20 mouse cellular contexts compared by ENCODE assay signal in the genomic region with DNA sequence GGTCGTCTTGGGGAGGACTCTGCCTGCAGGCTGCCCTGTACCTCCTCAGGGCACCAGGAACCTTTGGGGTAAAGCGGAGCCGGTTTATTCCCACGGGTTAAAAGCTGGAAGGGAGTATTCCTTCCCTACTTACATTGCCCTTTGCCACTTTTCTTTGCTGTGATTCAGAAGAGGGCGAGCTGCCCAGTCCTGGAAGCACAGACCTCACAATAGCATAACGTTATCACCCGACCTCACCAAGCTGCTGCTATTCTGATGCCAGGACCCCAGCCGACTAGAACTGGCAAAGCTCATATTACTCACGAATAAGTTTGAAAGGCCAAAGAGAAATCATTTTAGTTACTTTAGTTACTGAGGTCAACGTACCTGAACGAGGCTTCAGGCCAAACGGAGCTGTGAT.
DNase-seq lines count a peak whose midpoint lies in the region; ATAC-seq and TF ChIP-seq lines count a peak whose summit lies in the region.
"Had no signal": no experiment of that assay in that cellular context is flagged by ENCODE, and none has a peak within 500 bp of the region (broad histone marks: within the 10 kb centered on the region; RNA-seq: fewer than 3 reads in every experiment).

No protein-coding gene starts in this region.

- peaks cover 6% of the 10 kb centered on the region; the same call in 1 of the 2 replicates for H3K36me3 ChIP-seq in forebrain, postnatal 0 days (ENCODE audit: insufficient read depth)
- H3K36me3 ChIP-seq in forebrain, embryonic 16.5 days (ENCODE audit: control insufficient read depth, insufficient read depth), result 0 out of 2 replicates have a peak, but pooled peaks cover 4% of the 10 kb centered on the region
- H3K36me3 ChIP-seq in liver, adult 2 months (ENCODE audit: control insufficient read depth, insufficient read depth, low read length), result peaks cover 21% of the 10 kb centered on the region; the same call in 1 of the 2 replicates
- H3K36me3 ChIP-seq in heart, postnatal 0 days (replicated peaks; ENCODE audit: control insufficient read depth, insufficient read depth, low read length), result peaks cover 29% of the 10 kb centered on the region
- no peaks in the 10 kb centered on the region for H3K36me3 ChIP-seq in midbrain, embryonic 11.5 days (ENCODE audit: control insufficient read depth, insufficient read depth, low read length)
- H3K36me3 ChIP-seq: midbrain, embryonic 15.5 days had no signal

- no peak for TF ChIP-seq POLR2A in liver, adult 2 months (IDR thresholded peaks at IDR 0.05; ENCODE audit: extremely low read depth, insufficient read depth, low read length)

- H3K27me3 ChIP-seq in forebrain, postnatal 0 days (ENCODE audit: insufficient read depth, low read length), result no peaks in the 10 kb centered on the region
- H3K27me3 ChIP-seq in forebrain, embryonic 16.5 days (replicated peaks; ENCODE audit: control insufficient read depth, insufficient read depth, low read length), result no peaks in the 10 kb centered on the region
- no peaks in the 10 kb centered on the region for H3K27me3 ChIP-seq in liver, adult 2 months (ENCODE audit: control insufficient read depth, insufficient read depth, low read length)
- H3K27me3 ChIP-seq in heart, postnatal 0 days (ENCODE audit: control insufficient read depth, insufficient read depth, low read length), result no peaks in the 10 kb centered on the region
- H3K27me3 ChIP-seq in midbrain, embryonic 11.5 days (ENCODE audit: control insufficient read depth, insufficient read depth, low read length), result no peaks in the 10 kb centered on the region
- H3K27me3 ChIP-seq: embryonic facial prominence, embryonic 12.5 days; megakaryocyte, embryonic 14.5 days; midbrain, embryonic 15.5 days; Patski had no signal

- no peaks in the 10 kb centered on the region for H3K79me2 ChIP-seq in liver, adult 2 months (ENCODE audit: control insufficient read depth, insufficient read depth, low read length)

- no peak overlapping the region for H3K9ac ChIP-seq in forebrain, postnatal 0 days
- H3K9ac ChIP-seq in forebrain, embryonic 16.5 days (replicated peaks; ENCODE audit: low read depth, low read length), result no peak overlapping the region
- H3K9ac ChIP-seq in liver, adult 2 months (ENCODE audit: low read depth, low read length), result no peak overlapping the region
- H3K9ac ChIP-seq in heart, postnatal 0 days (replicated peaks; ENCODE audit: low read depth, low read length), result no peak overlapping the region
- H3K9ac ChIP-seq in midbrain, embryonic 11.5 days (ENCODE audit: low read length), result no peak overlapping the region
- H3K9ac ChIP-seq: embryonic facial prominence, embryonic 12.5 days; midbrain, embryonic 15.5 days had no signal

- no peak for TF ChIP-seq CTCF in forebrain, postnatal 0 days (IDR thresholded peaks at IDR 0.05; ENCODE audit: low read depth)
- no peak for TF ChIP-seq CTCF in liver, adult 2 months (IDR thresholded peaks at IDR 0.05; ENCODE audit: low read depth, low read length)
- TF ChIP-seq CTCF in heart, postnatal 0 days (IDR thresholded peaks at IDR 0.05; ENCODE audit: low read depth), result 0 out of 2 replicates have a peak, but pooled peaks have one; percentile 6

- H3K9me3 ChIP-seq in forebrain, postnatal 0 days (ENCODE audit: low read length), result no peaks in the 10 kb centered on the region
- H3K9me3 ChIP-seq in forebrain, embryonic 16.5 days (ENCODE audit: control insufficient read depth, low read length), result no peaks in the 10 kb centered on the region
- H3K9me3 ChIP-seq in heart, postnatal 0 days (replicated peaks; ENCODE audit: control insufficient read depth, low read length), result no peaks in the 10 kb centered on the region
- H3K9me3 ChIP-seq in midbrain, embryonic 11.5 days (ENCODE audit: control insufficient read depth, low read length), result no peaks in the 10 kb centered on the region
- H3K9me3 ChIP-seq: embryonic facial prominence, embryonic 12.5 days; megakaryocyte, embryonic 14.5 days; midbrain, embryonic 15.5 days had no signal

- H3K4me2 ChIP-seq in forebrain, postnatal 0 days (ENCODE audit: low read depth), result no peak overlapping the region
- H3K4me2 ChIP-seq in forebrain, embryonic 16.5 days (ENCODE audit: low read length), result no peak overlapping the region
- H3K4me2 ChIP-seq in heart, postnatal 0 days (ENCODE audit: low read depth, low read length), result no peak overlapping the region
- H3K4me2 ChIP-seq in midbrain, embryonic 11.5 days, result no peak overlapping the region
- H3K4me2 ChIP-seq: embryonic facial prominence, embryonic 12.5 days; midbrain, embryonic 15.5 days had no signal

- TF ChIP-seq EP300 in heart, postnatal 0 days (IDR thresholded peaks at IDR 0.05; ENCODE audit: low read depth), result no peak

- H3K4me3 ChIP-seq in forebrain, postnatal 0 days (ENCODE audit: low read depth, low read length), result no peak overlapping the region
- no peak overlapping the region for H3K4me3 ChIP-seq in forebrain, embryonic 16.5 days (replicated peaks; ENCODE audit: low read length)
- no peak overlapping the region for H3K4me3 ChIP-seq in liver, adult 2 months (ENCODE audit: insufficient read depth, low read depth, low read length)
- no peak overlapping the region for H3K4me3 ChIP-seq in heart, postnatal 0 days (ENCODE audit: low read depth, low read length)
- H3K4me3 ChIP-seq in midbrain, embryonic 11.5 days (ENCODE audit: low read depth, low read length), result no peak overlapping the region
- H3K4me3 ChIP-seq: embryonic facial prominence, embryonic 12.5 days; erythroblast, embryonic 14.5 days; megakaryocyte, embryonic 14.5 days; midbrain, embryonic 15.5 days had no signal

- 0 out of 2 replicates have a peak, but pooled peaks cover 11% of the 10 kb centered on the region for H3K4me1 ChIP-seq in forebrain, postnatal 0 days (ENCODE audit: insufficient read depth)
- peaks cover 11% of the 10 kb centered on the region for H3K4me1 ChIP-seq in forebrain, embryonic 16.5 days (replicated peaks; ENCODE audit: control insufficient read depth, insufficient read depth, low read length)
- H3K4me1 ChIP-seq in liver, adult 2 months (ENCODE audit: control insufficient read depth, insufficient read depth, low read length), result no peaks in the 10 kb centered on the region; the same call in 1 of the 2 replicates
- no peaks in the 10 kb centered on the region for H3K4me1 ChIP-seq in heart, postnatal 0 days (ENCODE audit: control insufficient read depth, insufficient read depth)
- H3K4me1 ChIP-seq in midbrain, embryonic 11.5 days (ENCODE audit: control insufficient read depth, insufficient read depth, low read length), result peaks cover 15% of the 10 kb centered on the region
- H3K4me1 ChIP-seq: embryonic facial prominence, embryonic 12.5 days had no signal

- ATAC-seq in forebrain, postnatal 0 days, result 0 out of 2 replicates have a peak, but pooled peaks have one; percentile 30
- ATAC-seq in forebrain, embryonic 16.5 days, result no peak
- peak; percentile 72; the same call in 1 of the 2 replicates for ATAC-seq in heart, postnatal 0 days (ENCODE audit: insufficient read depth, low read depth)
- no peak for ATAC-seq in midbrain, embryonic 11.5 days (ENCODE audit: low FRiP score)
- ATAC-seq in CD4-positive, CD25-positive, alpha-beta regulatory T cell, adult 4 months, result no peak
- ATAC-seq: forebrain, embryonic 14.5 days; midbrain, embryonic 15.5 days; Patski had no signal

- DNase-seq in forebrain, postnatal 0 days, result no peak
- DNase-seq in liver, adult 2 months (ENCODE audit: extremely low read depth, low read depth, low spot score), result peak; percentile 36
- no peak for DNase-seq in liver
- peak; percentile 72 for DNase-seq in NIH3T3 (ENCODE audit: low read depth)
- DNase-seq in heart, postnatal 0 days (ENCODE audit: low spot score), result peak; percentile 41
- DNase-seq in midbrain, embryonic 11.5 days (ENCODE audit: low spot score, missing footprints), result no peak
- DNase-seq: cerebellum, adult 18-20 months; gastrocnemius, postnatal 25 days; kidney, adult 11 months; lung, adult 18-20 months; lung, postnatal 14 days; thymus, postnatal 36 days had no signal

- 62% methylated on average over 12 of the region's 12 CpGs for WGBS in forebrain, postnatal 0 days
- WGBS in forebrain, embryonic 16.5 days, result 59% methylated on average over 12 of the region's 12 CpGs
- 40% methylated on average over 12 of the region's 12 CpGs for WGBS in liver, adult 2 months
- WGBS in heart, postnatal 0 days, result 57% methylated on average over 12 of the region's 12 CpGs
- 78% methylated on average over 12 of the region's 12 CpGs for whole genome bisulfite sequencing in midbrain, embryonic 11.5 days

- H3K27ac ChIP-seq in forebrain, postnatal 0 days (ENCODE audit: low read depth, low read length), result no peak overlapping the region
- H3K27ac ChIP-seq in forebrain, embryonic 16.5 days (ENCODE audit: low read length), result no peak overlapping the region
- H3K27ac ChIP-seq in liver, adult 2 months (replicated peaks; ENCODE audit: insufficient read depth, low read depth, low read length), result no peak overlapping the region; the same call in 1 of the 2 replicates
- H3K27ac ChIP-seq in heart, postnatal 0 days (ENCODE audit: low read depth), result peak overlapping the region; percentile 61
- no peak overlapping the region for H3K27ac ChIP-seq in midbrain, embryonic 11.5 days (ENCODE audit: low read depth, low read length)
- H3K27ac ChIP-seq: embryonic facial prominence, embryonic 12.5 days; midbrain, embryonic 15.5 days had no signal

Comparison
In these comparisons a context has a peak if more than half of its experiments do, and no peak if none do; other contexts are left out.
1. ATAC-seq: peak in forebrain, postnatal 0 days (single experiment) and heart, postnatal 0 days (single experiment); none in forebrain, embryonic 16.5 days (single experiment), midbrain, embryonic 11.5 days (single experiment) and CD4-positive, CD25-positive, alpha-beta regulatory T cell, adult 4 months (single experiment).
2. DNase-seq: peak in liver, adult 2 months (single experiment), NIH3T3 (single experiment) and heart, postnatal 0 days (single experiment); none in forebrain, postnatal 0 days (single experiment), liver (single experiment) and midbrain, embryonic 11.5 days (single experiment).